Mouse (Mus musculus): Measurements from ENCODE around the gene Ddi2. TPM values are rescaled to one million over a fixed set of nuclear protein-coding genes. Genes with fewer than 3 reads are reported as not detected.

The Ddi2 gene
- polyA plus RNA-seq, 1 experiment from 2014 or later, result 29.3 TPM

DNA sequence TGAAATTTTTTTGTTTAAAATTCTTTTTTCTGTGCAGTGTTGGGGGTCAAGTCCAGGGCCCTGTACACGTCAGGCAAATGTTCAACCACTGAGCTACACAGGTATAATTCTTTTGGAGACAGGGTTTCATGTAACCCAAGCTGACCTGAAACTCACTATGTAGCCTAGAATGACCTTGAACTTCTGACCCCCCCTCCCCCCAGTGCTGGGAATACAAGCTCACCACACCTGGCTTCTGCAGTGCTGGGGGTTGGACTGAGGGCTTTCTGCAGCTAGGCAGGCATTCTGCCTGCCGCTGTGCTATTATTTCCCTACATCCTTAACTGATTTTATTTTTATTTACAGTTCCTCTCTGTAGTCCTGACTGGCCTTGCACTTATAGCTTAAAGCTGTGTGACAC is 44.2 kb downstream of the Ddi2 start:
- Histone ChIP-seq H3K27ac (ENCODE audit: low read depth, low read length) (no peak overlapping the region), H3K9ac (ENCODE audit: low read depth, low read length) (no peak overlapping the region), H3K36me3 (ENCODE audit: control insufficient read depth, insufficient read depth, low read length) (peaks cover 6% of the 10 kb centered on the region), H3K9me3 (ENCODE audit: control insufficient read depth, low read length) (no peaks in the 10 kb centered on the region), H3K4me1 (replicated peaks; ENCODE audit: control insufficient read depth, insufficient read depth, low read length) (peaks cover 6% of the 10 kb centered on the region; the same call in 1 of the 2 replicates), H3K4me3 (ENCODE audit: low read depth, low read length) (no peak overlapping the region), H3K27me3 (replicated peaks; ENCODE audit: control insufficient read depth, insufficient read depth, low read length) (no peaks in the 10 kb centered on the region), H3K4me2 (no peak overlapping the region)
- DNase-seq (ENCODE audit: low spot score) (no peak), ATAC-seq (replicated peaks; ENCODE audit: low FRiP score) (0 out of 2 replicates have a peak, but pooled peaks have one; percentile 7)
- 83% methylated on average over 2 of the region's 2 CpGs for WGBS

DNA sequence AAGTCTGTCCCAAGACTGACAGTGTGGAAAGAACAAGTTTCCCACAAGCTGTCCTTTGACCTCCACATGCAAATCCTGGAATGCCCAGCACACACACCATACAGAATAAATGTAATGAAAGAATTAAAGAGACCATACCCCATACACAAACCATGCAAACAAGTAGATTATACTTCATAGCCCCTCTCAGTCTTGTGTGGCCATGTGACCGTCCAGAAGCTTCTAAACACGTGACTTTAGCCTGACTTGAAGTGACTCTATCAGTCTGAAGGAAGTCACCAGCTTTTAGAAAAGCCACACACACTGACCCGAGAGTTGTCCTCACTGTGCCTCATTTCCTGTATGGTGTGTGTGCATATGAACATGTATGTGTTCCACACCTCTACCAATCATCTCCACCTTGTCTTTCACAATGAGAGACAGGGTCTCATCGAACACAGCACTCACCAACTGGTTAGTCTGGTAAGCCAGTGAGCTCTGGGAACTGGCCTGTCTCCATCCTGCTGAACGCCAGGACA is 46.7 kb downstream of the Ddi2 start:
- Histone ChIP-seq H3K4me3 (ENCODE audit: low read depth, low read length) (no peak overlapping the region), H3K9ac (ENCODE audit: low read depth, low read length) (no peak overlapping the region), H3K27ac (ENCODE audit: low read depth, low read length) (no peak overlapping the region), H3K4me1 (replicated peaks; ENCODE audit: control insufficient read depth, insufficient read depth, low read length) (peaks cover 4% of the 10 kb centered on the region; the same call in 1 of the 2 replicates), H3K4me2 (no peak overlapping the region), H3K36me3 (ENCODE audit: control insufficient read depth, insufficient read depth, low read length) (no peaks in the 10 kb centered on the region), H3K27me3 (replicated peaks; ENCODE audit: control insufficient read depth, insufficient read depth, low read length) (no peaks in the 10 kb centered on the region), H3K9me3 (ENCODE audit: control insufficient read depth, low read length) (no peaks in the 10 kb centered on the region)
- ATAC-seq (replicated peaks; ENCODE audit: low FRiP score), result no peak; the same call in 1 of the 2 replicates
- 64% methylated on average over 5 of the region's 5 CpGs for WGBS
- no peak for DNase-seq (ENCODE audit: low spot score)

DNA sequence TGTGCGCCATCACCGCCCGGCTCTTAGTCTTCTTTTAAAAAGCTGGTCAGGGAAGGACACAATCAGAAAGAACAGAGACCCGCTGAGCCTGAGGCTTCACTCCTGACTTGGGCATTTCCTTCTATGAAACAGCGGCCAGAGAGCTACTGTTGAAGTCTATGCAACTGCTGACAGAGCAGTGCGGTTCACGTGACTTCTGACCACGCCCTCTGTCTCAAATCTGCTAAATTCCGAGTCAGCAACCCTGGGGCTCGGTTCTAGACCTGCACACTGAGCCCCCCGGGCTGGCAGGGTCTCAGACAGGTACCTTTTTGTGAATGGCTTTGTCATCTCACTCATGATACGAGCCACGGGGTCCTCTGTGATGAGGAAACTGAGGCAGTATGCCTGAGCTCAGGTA is 50.9 kb downstream of the Ddi2 start:
- ATAC-seq (replicated peaks; ENCODE audit: low FRiP score) (no peak), DNase-seq (ENCODE audit: low spot score) (no peak)
- H3K36me3 ChIP-seq (ENCODE audit: control insufficient read depth, insufficient read depth, low read length), result no peaks in the 10 kb centered on the region
- H3K27me3 ChIP-seq (replicated peaks; ENCODE audit: control insufficient read depth, insufficient read depth, low read length), result no peaks in the 10 kb centered on the region
- no peak overlapping the region for H3K9ac ChIP-seq (ENCODE audit: low read depth, low read length)
- no peak overlapping the region for H3K4me2 ChIP-seq
- no peak overlapping the region for H3K27ac ChIP-seq (ENCODE audit: low read depth, low read length)
- H3K9me3 ChIP-seq (ENCODE audit: control insufficient read depth, low read length), result no peaks in the 10 kb centered on the region
- H3K4me1 ChIP-seq (replicated peaks; ENCODE audit: control insufficient read depth, insufficient read depth, low read length), result no peaks in the 10 kb centered on the region; the same call in 1 of the 2 replicates
- H3K4me3 ChIP-seq (ENCODE audit: low read depth, low read length), result no peak overlapping the region
- WGBS, result 64% methylated on average over 13 of the region's 13 CpGs

DNA sequence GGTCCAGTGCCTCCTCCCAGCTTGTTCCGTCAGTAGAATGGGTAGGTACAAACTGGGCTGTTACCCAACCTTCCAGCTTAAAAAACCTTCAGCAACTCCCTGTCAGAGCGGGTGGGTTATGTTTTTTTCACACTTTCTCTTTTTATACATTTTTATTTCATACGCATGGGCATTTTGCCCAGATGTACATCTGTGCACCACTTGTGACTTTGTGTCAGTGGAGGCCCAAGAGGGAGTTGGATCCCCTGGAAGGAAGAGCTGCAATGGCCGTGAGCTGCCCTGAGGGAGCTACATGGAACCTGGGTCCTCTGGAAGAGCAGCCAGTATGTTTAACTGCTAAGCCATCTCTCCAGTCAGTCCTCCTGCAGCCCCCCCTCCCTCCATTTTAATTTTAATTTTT is 51.8 kb downstream of the Ddi2 start:
- H3K27me3 ChIP-seq (replicated peaks; ENCODE audit: control insufficient read depth, insufficient read depth, low read length), result no peaks in the 10 kb centered on the region
- ATAC-seq (replicated peaks; ENCODE audit: low FRiP score) (no peak), DNase-seq (ENCODE audit: low spot score) (no peak)
- no peaks in the 10 kb centered on the region for H3K36me3 ChIP-seq (ENCODE audit: control insufficient read depth, insufficient read depth, low read length)
- H3K27ac ChIP-seq (ENCODE audit: low read depth, low read length), result no peak overlapping the region
- H3K9ac ChIP-seq (ENCODE audit: low read depth, low read length), result no peak overlapping the region
- no peak overlapping the region for H3K4me2 ChIP-seq
- 88% methylated on average over 4 of the region's 4 CpGs for whole genome bisulfite sequencing
- no peak overlapping the region for H3K4me3 ChIP-seq (ENCODE audit: low read depth, low read length)
- no peaks in the 10 kb centered on the region; the same call in 1 of the 2 replicates for H3K4me1 ChIP-seq (replicated peaks; ENCODE audit: control insufficient read depth, insufficient read depth, low read length)
- no peaks in the 10 kb centered on the region for H3K9me3 ChIP-seq (ENCODE audit: control insufficient read depth, low read length)

DNA sequence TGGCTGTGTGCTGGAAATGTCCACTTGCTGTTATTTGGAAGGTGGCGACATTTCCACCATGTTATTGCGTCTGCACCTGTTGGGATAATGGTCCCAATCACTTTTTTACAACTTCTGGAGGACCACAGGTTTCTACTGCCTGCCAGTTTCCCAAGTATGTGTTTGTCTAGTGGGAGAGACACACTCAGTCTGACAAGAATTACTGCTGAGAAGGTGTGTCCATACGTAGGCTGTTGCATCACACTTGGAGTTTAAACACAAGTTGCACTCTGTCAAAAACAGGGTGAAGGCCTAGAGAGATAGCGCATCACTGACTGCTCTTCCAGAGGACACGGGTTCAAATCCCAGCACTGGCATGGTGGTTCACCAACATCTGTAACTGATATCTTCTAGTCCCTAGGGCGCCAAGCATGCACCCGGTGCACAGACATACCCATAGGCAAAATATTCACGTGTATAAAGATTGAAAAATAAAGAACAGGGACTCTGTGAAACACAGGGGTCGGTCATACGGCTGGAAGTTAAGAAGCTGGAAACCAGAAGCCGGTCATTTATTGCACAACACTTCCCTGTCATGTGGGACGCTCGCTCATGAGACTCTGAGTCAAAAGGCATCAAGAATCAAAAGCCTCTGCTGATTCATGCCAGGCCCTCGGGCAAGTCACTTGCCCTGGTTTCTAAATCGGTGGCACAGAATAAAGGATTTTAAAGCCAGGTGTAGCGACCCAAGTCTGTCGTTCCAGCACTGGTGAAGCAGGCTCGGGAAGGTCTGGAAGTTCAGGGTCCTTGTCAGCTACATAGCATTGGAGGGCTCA is 53.1 kb downstream of the Ddi2 start:
- no peak overlapping the region for H3K27ac ChIP-seq (ENCODE audit: low read depth, low read length)
- no peak overlapping the region for H3K4me2 ChIP-seq
- WGBS, result 72% methylated on average over 18 of the region's 18 CpGs
- H3K36me3 ChIP-seq (ENCODE audit: control insufficient read depth, insufficient read depth, low read length), result no peaks in the 10 kb centered on the region
- H3K9me3 ChIP-seq (ENCODE audit: control insufficient read depth, low read length), result no peaks in the 10 kb centered on the region
- H3K9ac ChIP-seq (ENCODE audit: low read depth, low read length), result no peak overlapping the region
- DNase-seq (ENCODE audit: low spot score), result no peak
- ATAC-seq (replicated peaks; ENCODE audit: low FRiP score), result no peak
- H3K27me3 ChIP-seq (replicated peaks; ENCODE audit: control insufficient read depth, insufficient read depth, low read length), result no peaks in the 10 kb centered on the region
- no peaks in the 10 kb centered on the region for H3K4me1 ChIP-seq (replicated peaks; ENCODE audit: control insufficient read depth, insufficient read depth, low read length)
- no peak overlapping the region for H3K4me3 ChIP-seq (ENCODE audit: low read depth, low read length)

DNA sequence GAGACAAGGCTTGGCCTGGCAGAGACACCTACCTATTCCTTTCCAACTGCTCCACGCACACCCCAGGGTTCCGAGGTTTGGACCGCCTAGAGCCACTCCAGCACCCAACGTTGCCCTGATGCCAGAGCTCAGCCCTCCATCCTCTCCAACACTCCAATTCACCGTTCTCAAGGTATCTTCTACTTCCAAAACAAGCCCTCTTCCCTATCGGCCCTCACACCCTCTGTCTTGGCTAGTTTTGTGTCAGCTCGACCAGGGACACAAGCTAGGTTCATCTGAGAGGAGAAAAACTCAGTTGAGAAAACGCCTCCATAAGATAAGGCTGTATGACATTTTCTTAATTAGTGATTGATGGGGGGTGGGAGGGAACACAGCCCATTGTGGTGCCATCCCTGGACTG is 58.4 kb downstream of the Ddi2 start, which contains the start of gene Plekhm2:
Gene Plekhm2, minus strand, starts transcription at position 101 of the 400 bp plus-strand sequence.
- no peak for DNase-seq (ENCODE audit: low spot score)
- H3K4me2 ChIP-seq, result peak within 1 kb of the TSS; percentile 96
- WGBS, result 72% methylated on average over 8 of the region's 8 CpGs
- H3K9me3 ChIP-seq (ENCODE audit: control insufficient read depth, low read length), result no peaks in the 10 kb centered on the region
- H3K36me3 ChIP-seq (ENCODE audit: control insufficient read depth, insufficient read depth, low read length), result 0 out of 2 replicates have a peak, but pooled peaks cover 2% of the 10 kb centered on the region
- H3K4me3 ChIP-seq (ENCODE audit: low read depth, low read length), result peak within 1 kb of the TSS; percentile 92
- H3K27ac ChIP-seq (ENCODE audit: low read depth, low read length), result peak within 1 kb of the TSS; percentile 48; the same call in 1 of the 2 replicates
- no peaks in the 10 kb centered on the region for H3K27me3 ChIP-seq (replicated peaks; ENCODE audit: control insufficient read depth, insufficient read depth, low read length)
- H3K9ac ChIP-seq (ENCODE audit: low read depth, low read length), result peak within 1 kb of the TSS; percentile 89
- peaks cover 13% of the 10 kb centered on the region for H3K4me1 ChIP-seq (replicated peaks; ENCODE audit: control insufficient read depth, insufficient read depth, low read length)
- ATAC-seq (replicated peaks; ENCODE audit: low FRiP score), result 0 out of 2 replicates have a peak, but pooled peaks have one; percentile 18

DNA sequence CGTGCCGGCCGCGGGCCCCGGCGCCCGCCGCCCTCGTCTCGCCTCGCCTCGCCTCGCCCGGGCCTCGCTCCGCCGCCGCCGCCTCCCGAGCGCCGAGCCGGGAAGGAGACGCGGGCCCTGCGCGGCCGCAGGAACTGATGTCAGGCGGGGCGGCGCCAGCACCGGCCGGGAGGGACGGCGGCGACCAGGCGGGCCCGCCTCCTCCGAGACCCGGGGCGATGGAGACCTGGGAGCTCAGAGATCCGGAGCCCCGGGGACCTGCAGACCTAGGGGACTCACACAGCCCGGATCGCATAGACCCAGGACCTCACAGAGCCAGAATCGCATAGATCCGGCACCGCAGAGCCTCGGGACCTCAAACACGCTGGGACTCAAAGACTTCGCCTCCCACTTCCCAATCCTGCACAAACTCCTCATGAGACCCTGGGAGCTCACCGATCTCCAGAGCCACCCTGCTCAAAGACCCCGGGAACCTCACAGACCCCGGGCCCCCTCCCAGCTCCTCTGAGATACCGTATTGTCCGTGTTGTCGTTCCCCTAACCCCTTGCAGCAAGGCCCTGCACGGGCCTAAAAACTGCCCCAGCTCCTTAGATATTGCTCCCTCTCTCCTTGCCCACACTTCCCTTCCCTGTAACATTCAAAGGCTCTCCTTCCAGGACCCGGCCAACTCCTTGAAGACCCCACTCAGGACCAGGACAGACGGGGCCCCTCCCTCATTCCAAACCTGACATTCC is 59.0 kb downstream of the Ddi2 start:
- H3K9ac ChIP-seq (ENCODE audit: low read depth, low read length), result peak overlapping the region; percentile 89
- DNase-seq (ENCODE audit: low spot score) (peak; percentile 73), ATAC-seq (replicated peaks; ENCODE audit: low FRiP score) (peak; percentile 85)
- H3K4me3 ChIP-seq (ENCODE audit: low read depth, low read length), result peak overlapping the region; percentile 92
- H3K36me3 ChIP-seq (ENCODE audit: control insufficient read depth, insufficient read depth, low read length), result 0 out of 2 replicates have a peak, but pooled peaks cover 2% of the 10 kb centered on the region
- peaks cover 13% of the 10 kb centered on the region for H3K4me1 ChIP-seq (replicated peaks; ENCODE audit: control insufficient read depth, insufficient read depth, low read length)
- peak overlapping the region; percentile 48; the same call in 1 of the 2 replicates for H3K27ac ChIP-seq (ENCODE audit: low read depth, low read length)
- 2% methylated on average over 55 of the region's 60 CpGs for WGBS
- no peaks in the 10 kb centered on the region for H3K27me3 ChIP-seq (replicated peaks; ENCODE audit: control insufficient read depth, insufficient read depth, low read length)
- peak overlapping the region; percentile 96 for H3K4me2 ChIP-seq
- H3K9me3 ChIP-seq (ENCODE audit: control insufficient read depth, low read length), result no peaks in the 10 kb centered on the region

DNA sequence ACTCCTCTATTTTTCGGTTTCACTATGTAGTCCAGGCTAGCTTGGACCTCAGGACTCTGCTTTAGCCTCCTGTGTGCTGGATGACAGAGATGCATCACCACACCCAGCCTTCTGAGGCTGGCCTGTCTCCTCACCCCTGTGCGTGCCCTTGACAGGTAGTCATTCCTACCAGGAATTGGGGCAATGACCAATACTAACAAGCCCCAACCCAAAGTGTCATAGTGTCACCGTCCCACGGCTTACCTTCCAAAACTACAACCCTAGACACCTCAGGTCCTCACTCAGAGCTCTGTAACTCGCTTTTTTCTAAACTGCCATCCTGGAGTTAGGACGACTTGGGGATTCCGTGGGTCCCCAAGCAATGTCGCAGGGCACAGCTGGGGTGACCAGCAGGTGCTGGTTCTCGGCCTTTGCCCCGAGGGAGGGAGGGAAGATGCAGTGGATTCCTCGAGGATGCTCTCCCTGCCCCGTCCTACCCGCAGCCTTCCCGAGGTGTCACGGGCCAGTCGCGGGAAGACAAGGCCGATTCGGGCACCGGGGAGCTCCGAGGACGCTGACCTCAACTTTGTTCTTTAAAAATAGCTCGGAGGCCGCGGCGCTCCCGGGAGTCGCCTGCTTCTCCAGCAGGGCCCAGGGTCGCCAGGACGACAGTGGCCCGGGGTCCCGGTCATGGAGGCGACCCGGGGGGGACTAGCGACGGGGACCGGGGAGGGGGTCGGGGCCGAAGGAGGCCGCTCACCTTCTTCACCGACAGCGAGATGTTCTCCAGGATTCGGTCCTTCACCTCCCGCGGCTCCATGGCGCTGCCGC is 59.9 kb downstream of the Ddi2 start:
- DNase-seq (ENCODE audit: low spot score), result peak; percentile 59
- H3K9me3 ChIP-seq (ENCODE audit: control insufficient read depth, low read length), result no peaks in the 10 kb centered on the region
- H3K27me3 ChIP-seq (replicated peaks; ENCODE audit: control insufficient read depth, insufficient read depth, low read length), result no peaks in the 10 kb centered on the region
- peaks cover 13% of the 10 kb centered on the region for H3K4me1 ChIP-seq (replicated peaks; ENCODE audit: control insufficient read depth, insufficient read depth, low read length)
- H3K4me3 ChIP-seq (ENCODE audit: low read depth, low read length), result peak overlapping the region; percentile 92
- 5% methylated on average over 47 of the region's 47 CpGs for WGBS
- ATAC-seq (replicated peaks; ENCODE audit: low FRiP score), result peak; percentile 33
- H3K27ac ChIP-seq (ENCODE audit: low read depth, low read length), result peak overlapping the region; percentile 48
- peak overlapping the region; percentile 96 for H3K4me2 ChIP-seq
- H3K9ac ChIP-seq (ENCODE audit: low read depth, low read length), result peak overlapping the region; percentile 89
- H3K36me3 ChIP-seq (ENCODE audit: control insufficient read depth, insufficient read depth, low read length), result 0 out of 2 replicates have a peak, but pooled peaks cover 2% of the 10 kb centered on the region
